Mouse (Mus musculus): ENCODE results near the gene Rsc1a1.

The Rsc1a1 gene

DNA sequence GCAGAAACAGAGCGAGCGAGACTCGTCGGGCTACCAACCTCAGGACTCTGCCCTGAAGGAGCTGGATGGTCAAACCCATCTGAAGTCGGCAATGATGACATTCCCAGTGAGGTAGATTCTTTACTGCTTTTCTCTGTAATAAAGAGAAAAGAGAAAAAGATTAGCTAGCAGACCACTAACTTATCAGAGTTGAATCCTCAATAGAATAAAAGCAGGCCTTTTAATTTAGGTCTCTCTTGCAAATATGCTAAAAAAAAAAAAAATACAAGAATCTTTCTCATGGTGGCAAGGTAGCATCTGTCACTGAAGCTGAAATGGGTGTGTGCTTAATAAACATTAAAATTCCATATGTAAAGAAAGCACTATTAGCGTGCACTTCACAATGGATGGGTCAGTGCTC, at the start of gene Rsc1a1:
Gene Rsc1a1, minus strand, starts transcription at position 101 of the 400 bp plus-strand sequence.
- no peak for DNase-seq (ENCODE audit: low read depth)

GRCm38 (mm10) chr4:141735206-141735560, 49.8 kb upstream of the Rsc1a1 start:
- DNase-seq (ENCODE audit: low read depth): no peak

DNA sequence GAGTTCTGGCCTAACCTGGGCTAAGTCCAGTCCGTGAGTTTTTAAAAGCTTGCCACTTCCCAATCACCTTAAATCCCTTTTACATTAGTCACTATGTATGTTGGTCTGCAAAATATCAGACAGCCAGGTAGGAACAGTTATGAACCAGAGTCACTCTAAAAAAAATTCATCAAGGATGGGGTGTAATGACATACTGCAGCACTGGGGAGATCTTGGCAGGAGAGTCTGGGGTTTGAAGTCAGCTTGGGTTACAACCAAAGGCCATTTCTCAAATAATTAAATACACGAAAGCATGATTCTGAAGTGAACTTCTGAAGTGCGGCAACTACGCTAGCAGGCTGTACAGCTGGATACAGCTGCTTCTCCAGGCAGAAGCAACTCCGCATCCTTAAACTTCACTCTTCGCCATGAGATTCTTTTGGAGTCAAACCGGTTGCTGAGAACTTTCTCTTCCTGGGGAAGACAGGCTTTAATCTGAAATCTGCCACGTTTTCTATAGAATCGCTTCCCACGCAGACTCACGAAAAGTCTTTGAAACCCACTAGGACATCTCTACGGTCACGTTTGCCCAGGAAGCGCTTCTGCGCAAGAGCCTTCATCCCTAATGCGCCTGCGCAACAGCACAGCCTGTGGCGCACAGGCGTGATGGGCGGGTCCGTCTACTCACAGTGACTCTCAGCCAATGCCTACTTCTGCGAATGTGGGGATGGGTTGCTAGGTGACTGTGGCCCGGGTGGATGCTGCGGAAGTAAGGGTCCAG, 49.2 kb upstream of the Rsc1a1 start:
- peak; percentile 82 for DNase-seq (ENCODE audit: low read depth)

GRCm38 (mm10) chr4:141731766-141732165, 46.4 kb upstream of the Rsc1a1 start:
- no peak for DNase-seq (ENCODE audit: low read depth)

DNA sequence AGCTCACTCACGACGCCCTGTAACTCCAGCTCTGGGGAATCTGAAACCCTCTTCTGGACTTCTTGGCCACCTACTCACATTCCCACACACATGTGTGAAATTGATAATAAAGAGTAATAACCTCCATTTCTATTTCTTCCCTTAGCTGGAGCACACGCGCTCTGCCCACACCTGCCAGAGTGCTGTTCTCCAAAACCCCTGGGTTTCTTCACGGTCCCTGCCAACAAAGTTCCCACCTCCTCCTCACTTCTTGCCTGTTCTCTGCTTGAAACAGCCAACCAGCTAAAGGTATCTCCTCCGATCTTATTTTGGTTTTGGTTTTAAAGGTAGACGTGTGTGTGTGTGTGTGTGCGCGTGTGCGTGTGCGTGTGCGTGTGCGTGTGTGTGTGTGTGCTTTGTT, 45.0 kb upstream of the Rsc1a1 start:
- no peak for DNase-seq (ENCODE audit: low read depth)

DNA sequence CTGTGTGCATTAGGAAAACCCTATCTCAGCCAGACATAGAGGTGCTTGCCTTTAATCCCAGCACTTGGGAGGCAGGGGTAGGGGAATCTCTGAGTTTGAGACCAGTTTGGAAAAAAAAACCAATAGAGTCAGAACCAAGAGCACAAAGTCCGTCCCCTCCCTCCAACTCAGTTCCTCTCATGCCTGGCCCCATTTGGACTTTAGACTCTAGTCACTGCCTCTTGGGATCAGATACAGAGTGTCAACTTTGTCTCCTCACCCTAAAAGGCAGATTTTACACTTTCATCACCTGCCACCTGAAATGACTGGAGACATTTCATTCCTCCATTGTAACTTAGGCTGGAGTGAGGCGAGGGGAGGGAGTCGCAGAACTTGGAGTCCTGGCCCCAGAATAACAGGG, 43.9 kb upstream of the Rsc1a1 start:
- no peak for DNase-seq (ENCODE audit: low read depth)

DNA sequence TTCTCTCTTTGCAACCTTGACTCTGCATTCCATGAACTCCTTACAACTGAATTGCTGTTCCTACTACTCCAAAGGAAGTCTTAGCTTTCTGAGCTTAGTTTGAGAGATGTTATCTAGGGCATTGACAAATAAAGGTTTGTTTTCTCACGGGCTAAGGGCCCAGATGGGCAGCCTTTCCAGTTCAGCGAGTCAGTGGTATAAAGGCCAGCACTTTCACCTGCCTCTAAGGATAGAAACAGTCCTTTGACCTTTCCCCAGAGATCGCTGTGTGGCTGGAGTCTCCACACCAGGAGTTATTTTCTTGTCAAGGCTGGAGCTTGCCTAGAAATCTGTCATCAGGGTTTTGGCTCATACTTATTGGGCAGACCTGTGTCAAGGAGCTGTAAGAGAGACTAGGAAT, 40.3 kb upstream of the Rsc1a1 start:
- DNase-seq (ENCODE audit: low read depth): no peak

GRCm38 (mm10) chr4:141725277-141725676, 39.9 kb upstream of the Rsc1a1 start:
- DNase-seq (ENCODE audit: low read depth): no peak

- no peak for DNase-seq (ENCODE audit: low read depth)
These were observed 39.2 kb upstream of the Rsc1a1 start for GRCm38 (mm10) chr4:141724594-141724993.

DNA sequence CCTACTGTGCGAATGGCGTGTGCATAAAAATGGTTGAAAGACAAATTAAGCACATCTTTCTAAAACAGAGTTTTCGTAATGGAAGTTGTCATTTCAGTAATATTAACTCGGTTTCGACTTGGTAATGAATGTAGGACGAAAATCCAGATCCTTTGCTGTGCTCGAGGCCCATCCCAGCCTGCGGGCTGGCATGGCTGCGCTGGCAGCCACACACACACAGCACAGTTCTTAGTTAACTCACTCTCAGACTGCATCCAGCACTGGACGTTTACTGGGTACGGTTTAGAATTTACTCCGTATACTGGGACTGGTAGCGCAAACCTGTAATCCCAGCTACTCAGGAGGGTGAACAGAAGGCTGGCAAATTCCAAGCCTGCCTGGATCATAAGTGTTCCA, 38.3 kb upstream of the Rsc1a1 start:
- no peak for DNase-seq (ENCODE audit: low read depth)

DNA sequence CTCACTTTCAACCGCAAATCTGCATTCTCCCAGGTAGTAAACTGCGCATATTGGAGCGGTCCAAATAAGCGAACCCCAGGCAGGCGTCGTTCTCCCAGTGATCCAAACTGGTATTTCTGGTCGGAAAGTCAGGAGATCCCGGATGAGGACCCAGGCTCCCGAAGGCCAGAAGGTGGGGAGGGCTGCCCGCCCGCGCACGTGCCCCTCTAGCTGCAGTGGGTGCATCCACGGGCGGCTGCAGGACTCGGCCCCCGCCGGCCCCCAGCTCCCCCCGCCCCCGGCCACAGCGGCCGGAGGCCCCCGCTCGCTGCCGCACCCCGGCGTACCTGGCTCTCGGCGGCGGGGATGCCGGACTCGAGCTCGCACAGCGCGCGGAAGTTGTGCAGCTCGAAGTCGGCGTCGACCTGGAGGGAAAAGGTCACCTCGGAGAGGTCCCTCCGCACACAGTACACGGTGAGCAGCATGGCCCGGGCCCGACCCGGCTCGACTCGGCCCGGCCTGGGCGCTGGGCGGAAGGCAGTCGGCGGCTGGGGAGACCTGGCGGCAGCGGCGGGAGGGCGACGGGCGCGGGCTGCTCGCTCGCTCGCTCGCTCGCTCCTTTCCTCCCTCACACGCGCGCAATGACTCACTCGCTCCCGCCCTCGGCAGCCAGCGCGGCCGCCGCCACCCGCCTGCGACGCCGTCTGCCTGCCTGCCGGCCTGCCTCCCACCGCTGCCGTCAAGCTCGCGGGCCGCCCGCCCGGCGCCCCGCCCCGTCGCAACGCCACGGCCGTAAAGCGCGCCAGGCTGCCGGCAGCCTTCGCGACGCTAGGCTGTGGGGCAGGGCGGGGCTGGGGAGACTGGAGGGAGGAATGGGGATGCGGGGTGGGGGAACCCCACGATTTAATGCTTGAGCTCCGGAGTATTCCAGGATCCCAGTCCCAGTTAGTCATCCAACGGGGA, 37.6 kb upstream of the Rsc1a1 start, which contains the start of gene Ddi2:
Gene Ddi2, minus strand, starts transcription at position 689 of the 942 bp plus-strand sequence.
- peak; percentile 79 for DNase-seq (ENCODE audit: low read depth)

- DNase-seq (ENCODE audit: low read depth): no peak
These were observed 36.6 kb upstream of the Rsc1a1 start for GRCm38 (mm10) chr4:141721961-141722360.

DNA sequence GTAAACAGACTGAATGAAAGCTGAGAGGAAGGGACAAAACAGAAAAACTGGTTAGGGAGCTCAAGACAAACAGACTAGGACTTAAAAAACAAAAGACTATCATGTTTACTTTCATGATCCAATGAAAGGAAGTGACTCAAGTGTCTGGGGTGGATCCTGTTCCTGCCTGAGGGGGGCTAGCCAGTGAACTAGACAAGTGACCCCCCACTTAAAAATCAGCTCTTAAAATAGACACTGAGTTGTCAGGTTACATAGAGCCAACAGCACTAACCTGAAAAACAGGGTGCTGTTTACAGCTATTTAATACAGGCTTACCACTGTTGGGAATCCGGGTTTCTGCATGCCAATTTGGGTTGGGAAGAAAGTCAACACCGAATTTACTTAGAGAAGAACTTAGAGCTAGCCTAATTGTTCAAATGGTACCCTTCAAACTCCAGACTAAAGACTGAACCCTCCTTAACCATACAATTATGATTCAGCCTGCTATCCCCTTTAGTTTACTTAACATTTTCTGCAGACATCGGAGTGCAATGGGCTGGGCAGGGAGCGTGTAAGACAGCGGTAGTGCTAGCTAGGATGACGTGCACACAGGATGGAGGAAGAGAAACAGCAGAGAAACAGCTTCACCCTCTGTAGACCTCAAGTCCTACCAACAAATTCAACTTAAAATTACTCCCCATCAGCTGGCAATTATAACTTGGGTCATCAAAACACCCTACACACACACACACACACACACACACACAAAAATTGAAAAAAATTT, 35.5 kb upstream of the Rsc1a1 start:
- DNase-seq (ENCODE audit: low read depth): no peak

DNA sequence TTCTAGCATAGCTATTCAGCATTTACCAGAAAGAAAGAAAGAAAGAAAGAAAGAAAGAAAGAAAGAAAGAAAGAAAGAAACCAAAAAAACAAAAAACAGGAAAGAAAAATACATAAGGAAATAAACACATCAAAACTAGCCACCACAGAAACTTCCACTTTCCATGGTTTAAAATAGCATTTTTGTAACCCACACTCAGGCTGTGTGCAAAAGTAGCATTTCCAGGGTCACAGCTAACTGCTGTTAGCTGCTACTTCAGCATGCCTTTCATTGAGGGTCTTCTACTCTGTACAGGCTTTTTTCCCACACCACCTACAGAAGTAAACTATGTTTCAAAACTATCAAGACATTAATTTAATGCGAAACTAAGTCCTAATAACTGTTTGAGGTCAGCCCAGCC, 33.9 kb upstream of the Rsc1a1 start:
- no peak for DNase-seq (ENCODE audit: low read depth)

DNA sequence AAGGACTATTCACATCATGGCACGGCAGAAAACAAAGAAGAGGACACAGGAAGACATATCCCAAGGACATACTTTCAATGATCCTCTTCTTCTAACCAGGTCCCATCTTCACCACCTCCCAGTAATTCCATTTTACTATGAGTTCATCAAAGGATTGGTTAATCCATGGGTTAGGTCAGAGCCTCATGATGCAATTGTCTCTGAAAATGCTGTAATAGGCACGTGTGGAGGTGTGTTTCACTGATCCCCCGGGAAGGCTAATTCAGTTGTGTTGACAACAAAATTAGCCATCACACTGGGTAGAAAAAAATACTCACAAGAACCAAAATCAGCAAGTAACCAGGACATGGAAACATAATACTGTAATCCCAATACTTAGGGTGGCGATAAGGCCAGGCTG, 32.2 kb upstream of the Rsc1a1 start:
- no peak for DNase-seq (ENCODE audit: low read depth)

DNA sequence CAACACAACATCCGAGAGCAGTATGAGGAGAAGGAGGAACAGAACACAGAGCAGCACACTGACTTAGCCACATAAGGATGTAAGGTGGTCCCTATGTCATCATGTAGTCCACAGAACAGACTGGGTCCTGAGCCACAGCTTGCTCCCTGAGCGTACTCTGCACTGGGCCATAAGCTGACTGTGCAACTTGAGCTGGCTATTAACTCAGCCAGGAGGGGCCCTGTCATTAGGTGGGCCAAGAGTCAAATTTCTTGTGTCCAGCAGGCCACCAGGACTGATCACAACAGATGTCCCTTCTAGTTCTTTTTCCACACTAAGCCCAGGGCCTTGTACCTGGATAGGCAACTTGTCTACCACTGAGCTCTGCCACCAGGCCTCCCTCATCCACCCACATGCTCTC, 29.6 kb upstream of the Rsc1a1 start:
- no peak for DNase-seq (ENCODE audit: low read depth)

DNA sequence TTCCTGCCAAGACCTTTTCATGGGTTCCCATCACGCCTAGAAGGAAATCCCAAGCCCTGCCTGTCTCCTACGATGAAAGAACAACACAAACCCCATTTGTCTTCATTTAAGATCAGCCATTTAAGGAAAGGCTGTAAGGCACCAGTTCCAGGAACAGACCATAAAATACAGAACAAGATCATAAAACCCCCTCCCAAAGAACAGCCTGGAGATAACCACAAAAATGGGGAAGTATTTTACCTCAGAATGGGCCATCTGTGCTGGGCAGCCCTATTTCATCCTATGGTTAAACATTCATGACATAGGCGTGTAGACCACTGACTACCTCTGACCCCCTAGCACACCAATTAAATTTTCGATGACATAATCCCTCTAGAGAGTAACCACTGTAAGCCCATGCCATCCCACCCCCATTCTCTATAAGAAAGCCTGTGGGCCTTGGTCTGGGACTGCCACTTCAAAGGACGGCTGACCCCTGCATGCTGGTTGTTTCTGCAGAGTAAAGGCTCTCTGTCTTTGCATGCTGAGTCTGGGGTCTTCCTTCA, 28.3 kb upstream of the Rsc1a1 start:
- DNase-seq (ENCODE audit: low read depth): no peak

DNA sequence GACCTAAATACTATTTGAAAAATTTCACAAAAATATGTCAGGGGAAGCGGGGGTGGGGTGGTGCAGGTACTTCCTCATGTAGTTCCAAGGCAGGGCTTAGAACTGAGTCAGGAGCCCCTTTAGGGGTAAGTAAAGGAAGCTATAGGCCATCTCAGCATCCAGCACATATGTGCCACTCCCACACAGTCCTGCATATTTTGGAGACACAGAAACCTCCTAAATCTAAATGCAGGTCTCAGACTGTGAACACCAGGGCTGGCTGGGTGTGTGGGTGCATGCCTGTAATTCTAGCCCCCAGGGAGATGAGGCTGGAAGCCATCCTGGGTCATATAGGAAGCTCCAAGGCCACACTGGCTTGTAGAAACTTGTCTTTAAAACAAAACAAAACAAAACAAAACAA, 25.9 kb upstream of the Rsc1a1 start:
- no peak for DNase-seq (ENCODE audit: low read depth)

- no peak for DNase-seq (ENCODE audit: low read depth)
These were observed 23.6 kb upstream of the Rsc1a1 start for GRCm38 (mm10) chr4:141708971-141709370.

- no peak for DNase-seq (ENCODE audit: low read depth)
These were observed 22.6 kb upstream of the Rsc1a1 start for GRCm38 (mm10) chr4:141708005-141708404.

- DNase-seq (ENCODE audit: low read depth): no peak
These were observed 19.9 kb upstream of the Rsc1a1 start for GRCm38 (mm10) chr4:141705331-141705730.

DNA sequence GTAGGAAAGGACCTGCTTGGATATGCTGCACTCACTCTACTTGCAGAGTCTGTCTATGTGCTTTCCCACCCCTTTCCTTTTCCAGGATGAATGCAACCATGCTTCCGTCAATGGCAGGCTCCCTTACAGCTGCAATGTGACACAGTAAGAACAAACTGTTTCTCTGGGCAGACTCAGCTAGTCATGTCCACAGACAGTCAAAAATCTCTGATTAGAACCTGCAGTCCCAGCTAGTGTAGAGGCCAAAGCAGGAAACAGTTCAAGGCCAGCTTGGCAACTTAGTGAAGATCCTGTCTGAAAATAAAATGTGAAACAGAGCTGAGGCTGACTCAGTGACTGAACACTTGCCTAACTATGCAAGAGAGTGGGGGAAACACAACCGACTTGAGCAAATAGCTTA, 19.2 kb upstream of the Rsc1a1 start:
- peak; percentile 79 for DNase-seq (ENCODE audit: low read depth)

Measured in fibroblast of lung, adult 2 months (primary cell).